Mouse (Mus musculus) embryonic facial prominence, embryonic 15.5 days (tissue): ENCODE data around the gene Tmem268. TPM values are rescaled to one million over a fixed set of nuclear protein-coding genes. Genes with fewer than 3 reads are reported as not detected.

Source experiments
- ATAC-seq: fragments of 200-750 bp; cut with Nextera tagmentation; 2 replicates; pipeline ENCODE4 v1.8.0; 2017; ENCODE audit warnings: low read depth, moderate TSS enrichment; ENCODE audit not compliant: insufficient number of reproducible peaks, low FRiP score, low TSS enrichment
- H3K27ac ChIP-seq: fragments of 300-500 bp; sonication (generic); replicated peaks from 2 replicates; pipeline ENCODE4 v1.5.1; 2015; ENCODE audit warnings: mild to moderate bottlenecking, inconsistent platforms
- H3K27me3 ChIP-seq: fragments of 300-500 bp; sonication (generic); 2 replicates; pipeline ENCODE4 v1.6.1; 2015; ENCODE audit warnings: inconsistent platforms
- H3K36me3 ChIP-seq: fragments of 300-500 bp; sonication (generic); 2 replicates; pipeline ENCODE4 v1.6.1; 2015; ENCODE audit warnings: mild to moderate bottlenecking, inconsistent platforms
- H3K4me1 ChIP-seq: fragments of 300-500 bp; sonication (generic); 2 replicates; pipeline ENCODE4 v1.6.1; 2015; ENCODE audit warnings: inconsistent platforms
- H3K4me2 ChIP-seq: fragments of 300-500 bp; sonication (generic); replicated peaks from 2 replicates; pipeline ENCODE4 v1.6.1; 2015; ENCODE audit warnings: mild to moderate bottlenecking, inconsistent platforms
- H3K4me3 ChIP-seq: fragments of 300-500 bp; sonication (generic); replicated peaks from 2 replicates; pipeline ENCODE4 v1.5.1; 2015; ENCODE audit warnings: mild to moderate bottlenecking, inconsistent platforms
- H3K9ac ChIP-seq: fragments of 300-500 bp; sonication (generic); 2 replicates; pipeline ENCODE4 v1.6.1; 2015; ENCODE audit warnings: inconsistent platforms
- H3K9me3 ChIP-seq: fragments of 300-500 bp; sonication (generic); replicated peaks from 2 replicates; pipeline ENCODE4 v1.6.1; 2016; ENCODE audit warnings: inconsistent platforms
- WGBS: fragments of 180-500 bp; shearing (Covaris S2); methylation state at CpG from one replicate; pipeline ENCODE4 v1.1.7; 2015; 5-methylcytosine and 5-hydroxymethylcytosine counted together
- polyA plus RNA-seq: library from polyadenylated mRNA; unstranded; fragments of >200 nt; fragmentation: Nextera tagmentation; extraction: Ambion mirVana; gene quantifications from 2 replicates; pipeline ENCODE4 v1.2.1, GENCODE M21; 2015

Tmem268 gene
- polyA plus RNA-seq, 1 experiment from 2014 or later = 9.6 TPM

DNA sequence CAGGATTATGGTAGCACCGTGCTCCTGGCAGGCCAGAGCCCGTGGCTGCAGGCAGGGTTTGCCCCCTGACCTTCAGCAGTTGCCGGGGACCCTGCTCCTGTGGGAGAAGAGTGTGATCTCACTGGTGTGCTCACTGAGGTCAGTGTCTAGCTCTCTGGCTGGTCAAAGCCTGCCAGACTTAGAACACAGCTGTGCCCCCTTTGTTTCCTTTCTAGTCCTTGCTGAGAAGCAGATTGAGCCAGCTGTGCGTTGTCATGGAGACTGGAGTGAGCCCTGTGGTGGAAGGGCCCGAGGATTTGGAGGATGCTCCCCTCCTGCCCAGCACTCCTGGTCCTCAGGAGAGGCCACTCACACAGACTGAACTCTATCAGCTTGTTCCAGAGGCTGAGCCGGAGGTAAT is 21.5 kb downstream of the Tmem268 start:
- no peaks in the 10 kb centered on the region for H3K27me3 ChIP-seq
- no peak for ATAC-seq
- no peak overlapping the region for H3K9ac ChIP-seq
- peaks cover 11% of the 10 kb centered on the region for H3K4me1 ChIP-seq
- H3K36me3 ChIP-seq = peaks cover 7% of the 10 kb centered on the region; the same call in 1 of the 2 replicates
- H3K4me3 ChIP-seq = no peak overlapping the region
- no peak overlapping the region for H3K4me2 ChIP-seq
- no peaks in the 10 kb centered on the region for H3K9me3 ChIP-seq
- no peak overlapping the region for H3K27ac ChIP-seq
- WGBS = 40% methylated on average over 6 of the region's 6 CpGs

DNA sequence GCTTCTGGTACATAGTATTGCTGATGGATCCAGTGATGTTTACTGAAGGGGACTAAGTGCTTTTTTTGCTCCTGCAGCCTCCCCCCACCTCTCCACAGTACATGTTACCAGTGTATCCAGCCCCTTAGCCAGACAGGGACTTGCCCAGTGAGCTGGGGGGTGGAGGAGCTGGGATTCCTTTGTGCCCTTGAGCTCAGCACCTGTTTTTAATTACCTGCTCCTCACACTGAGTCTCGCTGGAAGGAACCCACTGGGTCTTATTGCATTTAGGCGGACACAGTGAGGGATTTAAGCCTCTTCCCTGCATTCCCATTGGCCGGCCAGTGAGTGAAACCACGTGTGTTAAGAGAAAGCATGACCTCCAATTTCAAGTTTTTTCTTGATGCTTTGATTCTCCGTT is 24.0 kb downstream of the Tmem268 start:
- Histone ChIP-seq H3K36me3 (peaks cover 3% of the 10 kb centered on the region; the same call in 1 of the 2 replicates), H3K4me2 (no peak overlapping the region), H3K27ac (peak overlapping the region; percentile 60; the same call in 1 of the 2 replicates), H3K27me3 (no peaks in the 10 kb centered on the region), H3K9ac (no peak overlapping the region), H3K9me3 (no peaks in the 10 kb centered on the region), H3K4me3 (no peak overlapping the region), H3K4me1 (peaks cover 11% of the 10 kb centered on the region)
- 18% methylated on average over 5 of the region's 5 CpGs for WGBS
- peak; percentile 63; the same call in 1 of the 2 replicates for ATAC-seq

DNA sequence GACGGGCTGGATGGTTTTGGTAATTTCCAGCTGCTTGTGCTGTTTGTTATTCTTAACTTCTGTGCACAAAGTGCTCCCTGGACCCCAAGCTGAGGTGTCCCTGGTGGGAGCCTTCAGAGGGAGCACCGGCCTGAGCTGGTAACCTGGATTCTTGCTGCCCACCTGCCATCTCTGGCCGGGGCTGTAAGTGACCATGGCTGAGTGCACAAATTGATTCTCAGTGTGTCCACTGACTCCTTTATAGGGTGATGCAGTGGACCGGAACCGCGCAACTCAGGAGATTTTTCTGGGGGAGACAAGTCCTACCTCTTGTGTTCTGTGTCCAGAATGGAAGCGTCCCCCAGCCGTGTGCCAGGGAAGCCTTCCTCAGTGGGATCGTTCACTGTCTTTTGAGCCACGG is 26.6 kb downstream of the Tmem268 start:
- H3K36me3 ChIP-seq = no peaks in the 10 kb centered on the region

DNA sequence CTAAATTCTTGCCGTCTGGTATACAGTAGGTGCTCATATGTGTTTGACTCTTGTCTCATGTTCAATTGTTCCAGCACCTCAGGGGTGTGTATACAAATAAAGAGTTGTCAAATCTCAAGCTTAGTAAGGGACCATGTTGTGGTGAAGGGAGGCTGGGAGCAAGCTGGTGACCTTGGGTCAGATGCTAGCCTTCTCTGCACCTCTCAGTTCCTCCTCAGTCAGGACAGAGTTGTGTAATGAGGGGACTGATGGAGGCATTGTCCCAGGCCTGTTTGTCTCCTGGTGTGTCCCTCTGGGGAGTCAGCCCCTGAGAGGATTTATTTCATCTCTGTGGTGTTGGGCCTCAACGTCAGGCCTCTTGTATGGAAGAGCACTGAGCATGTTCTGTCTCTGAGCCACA is 27.7 kb downstream of the Tmem268 start:
- Histone ChIP-seq H3K9ac (no peak overlapping the region), H3K9me3 (no peaks in the 10 kb centered on the region), H3K27ac (no peak overlapping the region), H3K4me2 (no peak overlapping the region), H3K4me1 (peaks cover 11% of the 10 kb centered on the region), H3K4me3 (no peak overlapping the region), H3K36me3 (no peaks in the 10 kb centered on the region), H3K27me3 (no peaks in the 10 kb centered on the region)
- ATAC-seq = no peak
- 78% methylated on average over 2 of the region's 2 CpGs for WGBS

More for the DNA sequence above, 26.6 kb downstream of the Tmem268 start:
- Histone ChIP-seq H3K4me1 (peaks cover 11% of the 10 kb centered on the region), H3K4me2 (no peak overlapping the region), H3K9ac (no peak overlapping the region), H3K27ac (no peak overlapping the region), H3K4me3 (no peak overlapping the region), H3K9me3 (no peaks in the 10 kb centered on the region), H3K27me3 (no peaks in the 10 kb centered on the region)
- no peak for ATAC-seq
- WGBS = 89% methylated on average over 10 of the region's 10 CpGs

DNA sequence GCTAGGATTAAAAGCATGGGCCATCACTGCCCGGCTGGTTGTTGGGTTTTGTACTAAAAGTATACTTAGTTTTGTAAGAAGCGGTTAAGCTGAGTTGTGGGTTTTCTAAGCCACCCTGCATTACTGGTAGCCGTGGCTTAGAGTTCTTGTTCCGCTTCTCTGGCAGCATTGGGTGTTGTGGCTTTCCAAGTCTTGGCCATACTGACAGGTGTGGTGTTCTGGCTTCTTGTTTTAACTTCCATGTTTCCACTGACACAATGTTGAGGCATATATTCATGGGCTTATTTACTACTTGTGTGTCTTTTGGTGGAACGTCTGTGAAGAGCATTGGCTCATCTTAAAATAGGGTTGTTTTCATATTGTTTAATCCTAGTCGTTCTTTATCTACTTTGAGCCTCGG is 31.4 kb downstream of the Tmem268 start:
- Histone ChIP-seq H3K4me2 (no peak overlapping the region), H3K4me3 (no peak overlapping the region), H3K4me1 (no peaks in the 10 kb centered on the region), H3K9me3 (no peaks in the 10 kb centered on the region), H3K27me3 (no peaks in the 10 kb centered on the region), H3K27ac (no peak overlapping the region), H3K36me3 (no peaks in the 10 kb centered on the region), H3K9ac (no peak overlapping the region)
- no peak for ATAC-seq
- WGBS = 76% methylated on average over 7 of the region's 7 CpGs

DNA sequence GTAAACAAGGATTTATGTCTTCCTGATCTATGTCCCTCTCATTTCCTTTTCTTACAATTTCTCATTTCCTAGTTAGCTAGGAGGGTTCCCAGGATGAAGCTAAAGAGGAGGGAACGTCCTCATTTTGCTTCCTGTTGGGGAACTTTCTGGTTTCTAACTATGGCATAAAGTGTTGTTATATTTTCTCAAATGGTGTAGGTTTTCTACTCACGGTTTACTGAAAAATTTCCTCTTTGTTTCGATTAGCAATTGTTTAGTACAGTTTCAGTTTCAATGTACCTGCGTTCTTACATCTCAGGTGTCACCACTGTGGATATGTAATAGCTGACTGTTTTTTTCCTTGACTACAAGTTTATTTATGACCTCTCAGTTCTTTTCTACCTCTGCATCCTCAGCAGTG is 32.0 kb downstream of the Tmem268 start:
- Histone ChIP-seq H3K9ac (no peak overlapping the region), H3K9me3 (no peaks in the 10 kb centered on the region), H3K4me3 (no peak overlapping the region), H3K36me3 (no peaks in the 10 kb centered on the region), H3K27me3 (no peaks in the 10 kb centered on the region), H3K4me2 (no peak overlapping the region), H3K4me1 (no peaks in the 10 kb centered on the region), H3K27ac (no peak overlapping the region)
- ATAC-seq = no peak
- WGBS = 72% methylated on average over 4 of the region's 4 CpGs

DNA sequence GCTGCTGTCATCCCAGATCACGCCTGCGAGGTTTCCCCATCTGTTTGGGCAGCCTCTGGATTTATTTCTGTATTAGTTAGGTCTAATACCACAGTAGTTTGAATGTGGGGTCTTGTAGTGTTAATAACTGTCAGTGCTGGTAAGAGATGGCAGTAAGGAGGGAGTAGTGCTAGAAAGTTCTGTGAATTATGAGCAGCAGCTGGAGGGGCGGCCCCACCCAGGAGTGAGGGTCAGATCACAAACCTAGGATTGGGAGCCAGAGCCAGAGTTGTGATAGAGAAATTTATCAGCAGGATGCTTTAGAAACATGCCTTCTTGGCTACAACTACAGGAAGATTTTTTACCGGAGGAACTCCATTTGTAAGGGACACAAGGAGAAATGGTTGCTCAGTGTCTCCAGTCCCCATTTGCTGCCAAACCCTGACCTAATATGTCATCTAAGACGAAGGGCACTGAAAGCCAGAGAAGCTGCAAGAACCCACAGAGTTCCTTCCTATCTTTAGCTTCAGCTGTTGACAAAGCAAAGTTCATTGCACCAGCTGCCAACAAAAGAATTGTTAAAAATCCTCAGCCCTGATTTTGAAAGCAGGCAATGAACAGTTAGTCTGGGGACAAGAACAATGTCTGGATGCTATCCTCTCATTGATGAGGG is 36.0 kb downstream of the Tmem268 start:
- WGBS = 76% methylated on average over 5 of the region's 5 CpGs
- ATAC-seq = no peak
- Histone ChIP-seq H3K4me2 (no peak overlapping the region), H3K4me3 (no peak overlapping the region), H3K4me1 (no peaks in the 10 kb centered on the region), H3K9ac (no peak overlapping the region), H3K27ac (no peak overlapping the region), H3K36me3 (no peaks in the 10 kb centered on the region), H3K27me3 (no peaks in the 10 kb centered on the region), H3K9me3 (no peaks in the 10 kb centered on the region)

DNA sequence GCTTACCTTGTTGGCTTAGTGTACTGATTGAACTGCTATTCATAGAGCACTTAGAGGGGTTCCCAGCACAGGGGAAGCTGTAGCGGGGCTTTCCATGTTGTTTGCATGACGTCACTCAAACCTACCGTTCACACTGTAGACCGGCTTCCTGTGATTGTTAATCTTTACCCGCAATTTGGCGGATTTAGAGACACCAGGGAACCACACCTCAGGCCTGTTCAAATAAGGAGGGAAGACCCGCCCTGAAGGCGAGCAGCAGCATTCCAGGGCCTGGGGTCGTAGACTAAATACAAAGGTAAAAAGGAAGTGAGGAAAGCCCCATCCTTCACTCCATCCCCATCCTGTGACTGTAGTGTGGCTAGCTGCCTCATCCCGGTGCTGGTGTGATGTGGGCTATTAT is 36.7 kb downstream of the Tmem268 start:
- no peak for ATAC-seq
- WGBS = 70% methylated on average over 10 of the region's 10 CpGs

DNA sequence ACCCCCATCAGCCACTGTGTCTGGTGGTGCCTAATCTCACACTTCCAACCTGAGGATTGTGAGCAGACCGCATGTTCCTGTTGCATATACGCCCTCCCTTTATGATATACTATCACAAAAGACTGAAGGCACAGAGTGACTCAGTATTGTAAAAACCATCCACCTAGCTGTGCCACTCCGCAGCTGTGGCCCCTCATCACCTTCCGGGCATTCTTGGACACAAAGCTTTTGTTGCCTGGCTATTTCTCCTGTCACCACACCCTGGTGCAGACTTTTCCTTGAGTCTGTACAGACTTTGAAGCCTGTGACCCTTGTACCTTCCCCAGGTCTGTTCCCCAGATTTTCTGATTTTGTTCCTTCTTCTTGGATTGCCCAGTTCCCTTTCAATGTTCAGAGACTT is 37.4 kb downstream of the Tmem268 start:
- Histone ChIP-seq H3K4me3 (no peak overlapping the region), H3K9ac (no peak overlapping the region), H3K4me1 (no peaks in the 10 kb centered on the region), H3K27ac (no peak overlapping the region), H3K36me3 (no peaks in the 10 kb centered on the region), H3K9me3 (no peaks in the 10 kb centered on the region), H3K4me2 (no peak overlapping the region), H3K27me3 (no peaks in the 10 kb centered on the region)
- no peak for ATAC-seq
- WGBS = 93% methylated on average over 4 of the region's 4 CpGs

More for the DNA sequence above, 36.7 kb downstream of the Tmem268 start:
- no peak overlapping the region for H3K4me2 ChIP-seq
- no peak overlapping the region for H3K4me3 ChIP-seq
- no peak overlapping the region for H3K9ac ChIP-seq
- H3K36me3 ChIP-seq = no peaks in the 10 kb centered on the region
- no peaks in the 10 kb centered on the region for H3K9me3 ChIP-seq
- no peaks in the 10 kb centered on the region for H3K27me3 ChIP-seq
- no peak overlapping the region for H3K27ac ChIP-seq
- H3K4me1 ChIP-seq = no peaks in the 10 kb centered on the region

DNA sequence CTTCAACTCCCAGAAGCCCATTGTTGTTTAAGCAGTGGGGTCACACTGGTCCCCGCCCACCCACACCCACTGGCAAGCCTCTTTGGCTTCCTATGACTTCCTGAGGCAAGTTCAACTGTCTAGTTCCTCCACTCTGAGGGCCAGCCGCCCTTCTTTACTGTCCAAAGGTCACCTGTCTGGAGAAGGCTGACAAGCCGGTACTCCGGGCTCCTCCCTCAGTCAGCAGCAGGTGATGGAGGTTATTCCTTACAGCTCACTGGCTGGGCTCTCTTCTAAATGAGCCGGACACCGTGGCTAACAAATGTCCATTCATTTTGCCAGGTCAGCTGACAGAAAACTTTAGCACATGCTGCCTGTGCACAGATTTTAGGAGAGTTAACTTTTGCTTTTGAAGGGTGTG is 42.2 kb downstream of the Tmem268 start:
- Histone ChIP-seq H3K27me3 (no peaks in the 10 kb centered on the region), H3K27ac (no peak overlapping the region), H3K9me3 (no peaks in the 10 kb centered on the region), H3K9ac (no peak overlapping the region), H3K4me3 (no peak overlapping the region), H3K36me3 (no peaks in the 10 kb centered on the region), H3K4me2 (no peak overlapping the region), H3K4me1 (no peaks in the 10 kb centered on the region)
- ATAC-seq = no peak
- WGBS = 80% methylated on average over 6 of the region's 6 CpGs

DNA sequence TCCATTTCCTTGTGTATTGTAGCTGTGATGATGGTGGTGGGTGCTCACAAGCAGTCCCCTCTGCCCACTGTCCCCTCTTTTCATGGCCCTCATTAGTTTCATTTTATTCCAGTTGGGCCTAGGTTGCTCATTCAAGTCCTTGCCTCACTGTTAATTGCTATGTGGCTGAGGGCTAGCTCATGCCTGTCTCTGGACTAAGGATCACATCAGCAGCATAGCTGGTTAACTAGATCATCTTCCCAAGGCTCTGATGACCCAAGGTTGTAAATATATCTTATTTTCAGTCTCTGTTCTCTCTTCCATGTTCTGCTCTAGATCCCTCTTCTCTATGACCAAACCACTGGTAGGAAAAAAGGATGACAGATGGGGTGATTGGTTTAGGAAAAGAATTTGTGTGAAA is 42.7 kb downstream of the Tmem268 start:
- ATAC-seq = no peak
- no peaks in the 10 kb centered on the region for H3K4me1 ChIP-seq
- H3K36me3 ChIP-seq = no peaks in the 10 kb centered on the region
- no peaks in the 10 kb centered on the region for H3K9me3 ChIP-seq
- H3K4me2 ChIP-seq = no peak overlapping the region
- H3K9ac ChIP-seq = no peak overlapping the region
- no peak overlapping the region for H3K27ac ChIP-seq
- no peaks in the 10 kb centered on the region for H3K27me3 ChIP-seq
- no peak overlapping the region for H3K4me3 ChIP-seq

DNA sequence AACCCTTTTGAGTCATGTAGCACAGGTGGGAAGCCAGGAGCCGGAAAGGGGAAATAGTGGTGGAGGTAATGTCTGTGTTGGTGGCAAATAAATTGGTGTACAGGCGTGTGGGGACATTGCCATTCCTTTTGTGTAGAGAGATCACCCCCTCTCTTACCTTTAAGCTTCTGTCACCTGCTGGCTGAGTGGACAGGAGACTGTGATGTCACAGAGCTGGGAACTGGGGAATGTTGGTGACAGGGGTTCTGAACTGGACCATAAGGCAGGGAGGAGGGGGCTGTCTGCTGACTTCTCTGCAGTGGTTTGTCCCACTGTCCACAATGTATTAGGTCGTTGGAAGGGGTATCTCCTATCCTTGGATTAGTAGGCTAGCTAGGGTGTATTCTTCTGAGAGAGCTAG is 46.4 kb downstream of the Tmem268 start, which contains the start of gene Gm11213:
Gene Gm11213 (minus strand): TSS at position 317 of the 400 bp plus-strand sequence.
- WGBS = 77% methylated on average over 3 of the region's 3 CpGs
- H3K36me3 ChIP-seq = no peaks in the 10 kb centered on the region
- no peak within 1 kb of the TSS for H3K27ac ChIP-seq
- no peak within 1 kb of the TSS for H3K4me2 ChIP-seq
- H3K4me1 ChIP-seq = no peaks in the 10 kb centered on the region
- ATAC-seq = no peak
- no peak within 1 kb of the TSS for H3K4me3 ChIP-seq
- H3K9ac ChIP-seq = no peak within 1 kb of the TSS
- H3K9me3 ChIP-seq = no peaks in the 10 kb centered on the region
- H3K27me3 ChIP-seq = no peaks in the 10 kb centered on the region
